Mouse (Mus musculus) stomach, embryonic 14.5 days (tissue): ENCODE data around the gene Uspl1. TPM values are rescaled to one million over a fixed set of nuclear protein-coding genes. Genes with fewer than 3 reads are reported as not detected.

Source experiments
- ATAC-seq: fragments of 200-750 bp; cut with Nextera tagmentation; 2 replicates; pipeline ENCODE4 v1.8.0; 2017; ENCODE audit warnings: low read depth, moderate TSS enrichment; ENCODE audit not compliant: insufficient number of reproducible peaks, insufficient read depth, low FRiP score
- H3K27ac ChIP-seq: fragments of 300-500 bp; sonication (generic); 2 replicates; pipeline ENCODE4 v1.5.1; 2014; ENCODE audit warnings: mild to moderate bottlenecking, low read length, moderate library complexity, mixed read lengths
- H3K27me3 ChIP-seq: fragments of 300-500 bp; sonication (generic); 2 replicates; pipeline ENCODE4 v1.6.1; 2014; ENCODE audit warnings: low read length, control low read depth, mixed read lengths; ENCODE audit not compliant: control insufficient read depth, insufficient read depth
- H3K36me3 ChIP-seq: fragments of 300-500 bp; sonication (generic); 2 replicates; pipeline ENCODE4 v1.6.1; 2014; ENCODE audit warnings: mild to moderate bottlenecking, control low read depth, low read length, moderate library complexity, mixed read lengths; ENCODE audit not compliant: control insufficient read depth, insufficient read depth
- H3K4me1 ChIP-seq: fragments of 300-500 bp; sonication (generic); 2 replicates; pipeline ENCODE4 v1.6.1; 2014; ENCODE audit warnings: low read length, control low read depth, mixed read lengths; ENCODE audit not compliant: control insufficient read depth, insufficient read depth
- H3K4me2 ChIP-seq: fragments of 300-500 bp; sonication (generic); replicated peaks from 2 replicates; pipeline ENCODE4 v1.6.1; 2014; ENCODE audit warnings: low read depth, low read length, control low read depth
- H3K4me3 ChIP-seq: fragments of 300-500 bp; sonication (generic); 2 replicates; pipeline ENCODE4 v1.5.1; 2014; ENCODE audit warnings: low read depth, low read length, control low read depth
- H3K9ac ChIP-seq: fragments of 300-500 bp; sonication (generic); replicated peaks from 2 replicates; pipeline ENCODE4 v1.6.1; 2014; ENCODE audit warnings: low read depth, mild to moderate bottlenecking, control low read depth, low read length, moderate library complexity, mixed read lengths
- H3K9me3 ChIP-seq: fragments of 300-500 bp; sonication (generic); 2 replicates; pipeline ENCODE4 v1.6.1; 2016; ENCODE audit warnings: low read depth, low read length, control low read depth; ENCODE audit not compliant: control insufficient read depth
- WGBS: fragments of 180-500 bp; shearing (Covaris S2); extraction: QIAGEN DNeasy Blood & Tissue Kit; methylation state at CpG from one replicate; pipeline ENCODE4 v1.1.7; 2014; 5-methylcytosine and 5-hydroxymethylcytosine counted together
- polyA plus RNA-seq: library from polyadenylated mRNA; unstranded; fragments of >200 nt; fragmentation: Nextera tagmentation; extraction: Ambion mirVana; gene quantifications from 2 replicates; pipeline ENCODE4 v1.2.1, GENCODE M21; 2014

Uspl1 gene
- polyA plus RNA-seq, 1 experiment from 2014 or later = 54.4 TPM

GRCm38 (mm10) chr5:149143766-149144375, 40.3 kb upstream of the Uspl1 start:
- ATAC-seq = 0 out of 2 replicates have a peak, but pooled peaks have one; percentile 18

GRCm38 (mm10) chr5:149146691-149147090, 37.5 kb upstream of the Uspl1 start:
- 74% methylated on average over 7 of the region's 7 CpGs for WGBS
- Histone ChIP-seq H3K4me1 (peaks cover 4% of the 10 kb centered on the region; the same call in 1 of the 2 replicates), H3K27me3 (no peaks in the 10 kb centered on the region), H3K9ac (no peak overlapping the region), H3K9me3 (no peaks in the 10 kb centered on the region), H3K4me3 (no peak overlapping the region), H3K27ac (no peak overlapping the region), H3K36me3 (no peaks in the 10 kb centered on the region), H3K4me2 (no peak overlapping the region)
- no peak for ATAC-seq

More at GRCm38 (mm10) chr5:149143766-149144375, 40.3 kb upstream of the Uspl1 start:
- Histone ChIP-seq H3K27me3 (no peaks in the 10 kb centered on the region), H3K9ac (no peak overlapping the region), H3K27ac (no peak overlapping the region), H3K4me1 (peaks cover 4% of the 10 kb centered on the region; the same call in 1 of the 2 replicates), H3K4me3 (no peak overlapping the region), H3K4me2 (no peak overlapping the region), H3K36me3 (no peaks in the 10 kb centered on the region), H3K9me3 (no peaks in the 10 kb centered on the region)
- WGBS = 53% methylated on average over 25 of the region's 25 CpGs

GRCm38 (mm10) chr5:149147386-149148000, 36.7 kb upstream of the Uspl1 start:
- no peak overlapping the region for H3K4me2 ChIP-seq
- H3K27me3 ChIP-seq = no peaks in the 10 kb centered on the region
- H3K27ac ChIP-seq = no peak overlapping the region
- H3K36me3 ChIP-seq = no peaks in the 10 kb centered on the region
- no peak overlapping the region for H3K9ac ChIP-seq
- no peak for ATAC-seq
- H3K9me3 ChIP-seq = no peaks in the 10 kb centered on the region
- no peak overlapping the region for H3K4me3 ChIP-seq
- peaks cover 4% of the 10 kb centered on the region; the same call in 1 of the 2 replicates for H3K4me1 ChIP-seq
- 75% methylated on average over 8 of the region's 8 CpGs for WGBS

- Histone ChIP-seq H3K4me1 (0 out of 2 replicates have a peak, but pooled peaks cover 4% of the 10 kb centered on the region), H3K27ac (no peak overlapping the region), H3K36me3 (no peaks in the 10 kb centered on the region), H3K27me3 (no peaks in the 10 kb centered on the region), H3K4me3 (no peak overlapping the region), H3K4me2 (no peak overlapping the region), H3K9ac (no peak overlapping the region), H3K9me3 (no peaks in the 10 kb centered on the region)
- ATAC-seq = no peak
- 93% methylated on average over 3 of the region's 3 CpGs for WGBS
These were observed 33.3 kb upstream of the Uspl1 start for GRCm38 (mm10) chr5:149150882-149151281.

GRCm38 (mm10) chr5:149152063-149152773, 31.9 kb upstream of the Uspl1 start:
- Histone ChIP-seq H3K27me3 (no peaks in the 10 kb centered on the region), H3K9me3 (no peaks in the 10 kb centered on the region), H3K9ac (no peak overlapping the region), H3K27ac (peak overlapping the region; percentile 62; the same call in 1 of the 2 replicates), H3K4me3 (no peak overlapping the region), H3K36me3 (no peaks in the 10 kb centered on the region), H3K4me1 (0 out of 2 replicates have a peak, but pooled peaks cover 4% of the 10 kb centered on the region), H3K4me2 (no peak overlapping the region)
- ATAC-seq = peak; percentile 53; the same call in 1 of the 2 replicates
- WGBS = 42% methylated on average over 13 of the region's 13 CpGs

- Histone ChIP-seq H3K9ac (no peak overlapping the region), H3K27me3 (no peaks in the 10 kb centered on the region), H3K4me3 (no peak overlapping the region), H3K36me3 (no peaks in the 10 kb centered on the region), H3K4me1 (0 out of 2 replicates have a peak, but pooled peaks cover 4% of the 10 kb centered on the region), H3K4me2 (no peak overlapping the region), H3K27ac (peak overlapping the region; percentile 62; the same call in 1 of the 2 replicates), H3K9me3 (no peaks in the 10 kb centered on the region)
- 51% methylated on average over 12 of the region's 12 CpGs for WGBS
- no peak; the same call in 1 of the 2 replicates for ATAC-seq
These were observed 31.4 kb upstream of the Uspl1 start for GRCm38 (mm10) chr5:149152774-149153155.

- WGBS = 87% methylated on average over 18 of the region's 18 CpGs
- H3K4me2 ChIP-seq = no peak overlapping the region
- no peaks in the 10 kb centered on the region for H3K36me3 ChIP-seq
- H3K4me1 ChIP-seq = 0 out of 2 replicates have a peak, but pooled peaks cover 4% of the 10 kb centered on the region
- no peak overlapping the region for H3K9ac ChIP-seq
- H3K9me3 ChIP-seq = no peaks in the 10 kb centered on the region
- no peaks in the 10 kb centered on the region for H3K27me3 ChIP-seq
- ATAC-seq = no peak
- H3K4me3 ChIP-seq = no peak overlapping the region
- no peak overlapping the region for H3K27ac ChIP-seq
These were observed 27.1 kb upstream of the Uspl1 start for GRCm38 (mm10) chr5:149156886-149157563.

- ATAC-seq = no peak
- WGBS = 84% methylated on average over 6 of the region's 6 CpGs
These were observed 25.1 kb upstream of the Uspl1 start for GRCm38 (mm10) chr5:149159021-149159420.

More at GRCm38 (mm10) chr5:149159021-149159420, 25.1 kb upstream of the Uspl1 start:
- no peaks in the 10 kb centered on the region for H3K36me3 ChIP-seq
- no peak overlapping the region for H3K27ac ChIP-seq
- H3K4me1 ChIP-seq = no peaks in the 10 kb centered on the region
- no peaks in the 10 kb centered on the region for H3K9me3 ChIP-seq
- H3K4me2 ChIP-seq = no peak overlapping the region
- H3K9ac ChIP-seq = no peak overlapping the region
- H3K27me3 ChIP-seq = no peaks in the 10 kb centered on the region
- H3K4me3 ChIP-seq = no peak overlapping the region
